Mouse (Mus musculus): Measurements from ENCODE around the gene Lonp1. TPM values are rescaled to one million over a fixed set of nuclear protein-coding genes. Genes with fewer than 3 reads are reported as not detected.

Lonp1 gene
- total RNA-seq, 2 experiments from 2014 or later = 4.2 to 9.5 TPM

Other genes with a start within 250 kb of the Lonp1 start
- gene Ptprs, start 150.4 kb downstream of the Lonp1 start, total RNA-seq (2015; ENCODE audit: low replicate concordance) = 7.9 and 10.9 TPM in 2 replicates
- 2.1 and 4.7 TPM in 2 replicates for gene Ptprs, start 150.4 kb downstream of the Lonp1 start, total RNA-seq (2017; ENCODE audit: low replicate concordance)
- gene Znrf4, start 114.5 kb downstream of the Lonp1 start, total RNA-seq (2015; ENCODE audit: low replicate concordance) = not detected in 2 replicates
- gene Znrf4, start 114.5 kb downstream of the Lonp1 start, total RNA-seq (2017; ENCODE audit: low replicate concordance) = not detected in 2 replicates
- 6.1 TPM in 1 of 2 replicates, not detected in the other for gene Gm20219, start 72.5 kb downstream of the Lonp1 start, total RNA-seq (2015; ENCODE audit: low replicate concordance)
- gene Gm20219, start 72.5 kb downstream of the Lonp1 start, total RNA-seq (2017; ENCODE audit: low replicate concordance) = 1.2 TPM in 1 of 2 replicates, not detected in the other
- 107 and 153 TPM in 2 replicates for gene Safb2, start 42.3 kb downstream of the Lonp1 start, total RNA-seq (2015; ENCODE audit: low replicate concordance)
- 350 and 385 TPM in 2 replicates for gene Safb2, start 42.3 kb downstream of the Lonp1 start, total RNA-seq (2017; ENCODE audit: low replicate concordance)
- 120 and 141 TPM in 2 replicates for gene Safb, start 42.1 kb downstream of the Lonp1 start, total RNA-seq (2015; ENCODE audit: low replicate concordance)
- 189 and 314 TPM in 2 replicates for gene Safb, start 42.1 kb downstream of the Lonp1 start, total RNA-seq (2017; ENCODE audit: low replicate concordance)
- gene 2410015M20Rik, start 17.1 kb downstream of the Lonp1 start, total RNA-seq (2015; ENCODE audit: low replicate concordance) = 21.8 and 29.9 TPM in 2 replicates
- 20.7 and 33.0 TPM in 2 replicates for gene 2410015M20Rik, start 17.1 kb downstream of the Lonp1 start, total RNA-seq (2017; ENCODE audit: low replicate concordance)
- 298 and 344 TPM in 2 replicates for gene Rpl36, start 13.5 kb downstream of the Lonp1 start, total RNA-seq (2015; ENCODE audit: low replicate concordance)
- gene Rpl36, start 13.5 kb downstream of the Lonp1 start, total RNA-seq (2017; ENCODE audit: low replicate concordance) = 203 and 323 TPM in 2 replicates
- not detected in 2 replicates for gene Catsperd, start 1.3 kb upstream of the Lonp1 start, total RNA-seq (2015; ENCODE audit: low replicate concordance)
- gene Catsperd, start 1.3 kb upstream of the Lonp1 start, total RNA-seq (2017; ENCODE audit: low replicate concordance) = not detected in 2 replicates
- gene Ranbp3, start 46.4 kb upstream of the Lonp1 start, total RNA-seq (2015; ENCODE audit: low replicate concordance) = 51.1 and 73.9 TPM in 2 replicates
- 72.9 and 77.2 TPM in 2 replicates for gene Ranbp3, start 46.4 kb upstream of the Lonp1 start, total RNA-seq (2017; ENCODE audit: low replicate concordance)
- 46.5 and 90.1 TPM in 2 replicates for gene Ndufa11, start 90.9 kb upstream of the Lonp1 start, total RNA-seq (2015; ENCODE audit: low replicate concordance)
- gene Ndufa11, start 90.9 kb upstream of the Lonp1 start, total RNA-seq (2017; ENCODE audit: low replicate concordance) = 54.2 and 67.9 TPM in 2 replicates
- 2.1 and 2.2 TPM in 2 replicates for gene Vmac, start 91.1 kb upstream of the Lonp1 start, total RNA-seq (2015; ENCODE audit: low replicate concordance)
- gene Vmac, start 91.1 kb upstream of the Lonp1 start, total RNA-seq (2017; ENCODE audit: low replicate concordance) = not detected in 2 replicates
- not detected in 2 replicates for gene Nrtn, start 130.6 kb upstream of the Lonp1 start, total RNA-seq (2015; ENCODE audit: low replicate concordance)
- gene Nrtn, start 130.6 kb upstream of the Lonp1 start, total RNA-seq (2017; ENCODE audit: low replicate concordance) = not detected in 2 replicates
- 6.5 and 7.1 TPM in 2 replicates for gene Dus3l, start 137.9 kb upstream of the Lonp1 start, total RNA-seq (2015; ENCODE audit: low replicate concordance)
- 3.0 and 5.4 TPM in 2 replicates for gene Dus3l, start 137.9 kb upstream of the Lonp1 start, total RNA-seq (2017; ENCODE audit: low replicate concordance)
- gene Prr22, start 143.4 kb upstream of the Lonp1 start, total RNA-seq (2015; ENCODE audit: low replicate concordance) = not detected in 2 replicates
- not detected in 2 replicates for gene Prr22, start 143.4 kb upstream of the Lonp1 start, total RNA-seq (2017; ENCODE audit: low replicate concordance)
- gene Rfx2, start 204.1 kb upstream of the Lonp1 start, total RNA-seq (2015; ENCODE audit: low replicate concordance) = 101 and 107 TPM in 2 replicates
- gene Rfx2, start 204.1 kb upstream of the Lonp1 start, total RNA-seq (2017; ENCODE audit: low replicate concordance) = 76.1 and 105 TPM in 2 replicates
- not detected in 2 replicates for gene Acsbg2, start 247.6 kb upstream of the Lonp1 start, total RNA-seq (2015; ENCODE audit: low replicate concordance)
- gene Acsbg2, start 247.6 kb upstream of the Lonp1 start, total RNA-seq (2017; ENCODE audit: low replicate concordance) = not detected in 2 replicates
- not detected in 2 replicates for gene 1700061G19Rik, start 248.6 kb upstream of the Lonp1 start, total RNA-seq (2015; ENCODE audit: low replicate concordance)
- gene 1700061G19Rik, start 248.6 kb upstream of the Lonp1 start, total RNA-seq (2017; ENCODE audit: low replicate concordance) = not detected in 2 replicates